13 mouse cellular contexts compared by ENCODE assay signal in the genomic region with DNA sequence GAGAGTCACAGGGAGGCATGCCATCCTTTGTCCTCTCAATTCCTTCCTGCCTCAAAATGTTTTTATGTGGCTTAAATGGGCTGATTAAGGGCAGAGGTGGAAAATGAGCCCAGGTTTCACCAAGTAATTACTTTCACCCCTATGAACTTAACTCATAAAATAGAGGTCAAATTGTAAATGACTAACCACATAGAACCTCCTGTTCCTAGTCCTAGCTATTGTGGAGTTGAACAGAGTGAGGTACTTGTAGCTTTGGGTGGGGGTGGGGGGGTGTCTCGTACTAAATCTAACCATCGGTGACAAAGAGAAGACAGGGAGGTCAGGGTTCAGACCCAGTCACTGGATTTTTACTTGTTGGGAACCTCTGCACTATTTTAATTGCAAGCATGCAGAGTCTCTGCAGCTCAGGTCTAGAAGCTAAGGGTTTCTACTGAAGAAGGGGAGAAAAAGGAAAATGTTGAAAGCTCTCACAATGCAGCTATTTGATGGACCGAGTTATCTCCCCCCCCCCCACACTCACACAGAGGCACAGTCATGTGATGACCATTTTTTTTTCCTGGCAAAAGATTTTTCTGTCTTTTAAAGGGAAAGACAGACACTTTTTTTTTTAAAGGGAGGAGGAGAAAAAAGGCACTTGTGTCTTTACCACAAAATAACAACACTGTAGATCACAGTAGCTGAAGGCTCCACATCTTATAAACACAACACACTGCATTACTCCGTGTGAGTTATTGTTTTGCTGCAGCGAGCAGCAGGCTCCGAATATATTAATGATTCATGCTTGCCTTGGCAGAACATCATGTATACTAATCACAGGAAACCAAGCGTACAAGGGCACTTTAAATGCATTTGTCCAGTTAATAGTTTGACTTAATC.
DNase-seq lines count a peak whose midpoint lies in the region; ATAC-seq and TF ChIP-seq lines count a peak whose summit lies in the region.
"Had no signal": no experiment of that assay in that cellular context is flagged by ENCODE, and none has a peak within 500 bp of the region (broad histone marks: within the 10 kb centered on the region; RNA-seq: fewer than 3 reads in every experiment).

No protein-coding gene starts in this region.

- no peak overlapping the region for H3K27ac ChIP-seq in hindbrain, embryonic 12.5 days
- H3K27ac ChIP-seq in limb, embryonic 12.5 days = no peak overlapping the region

- no peaks in the 10 kb centered on the region for H3K27me3 ChIP-seq in hindbrain, embryonic 12.5 days
- peaks cover 14% of the 10 kb centered on the region for H3K27me3 ChIP-seq in limb, embryonic 12.5 days

- WGBS in hindbrain, embryonic 12.5 days = 32% methylated on average over 7 of the region's 7 CpGs
- 41% methylated on average over 7 of the region's 7 CpGs for WGBS in limb, embryonic 12.5 days

- no peak overlapping the region for H3K9ac ChIP-seq in hindbrain, embryonic 12.5 days
- no peak overlapping the region for H3K9ac ChIP-seq in limb, embryonic 12.5 days (replicated peaks)
- H3K9ac ChIP-seq: lung, embryonic 14.5 days had no signal

- H3K36me3 ChIP-seq in hindbrain, embryonic 12.5 days = no peaks in the 10 kb centered on the region
- H3K36me3 ChIP-seq in limb, embryonic 12.5 days = no peaks in the 10 kb centered on the region

- H3K9me3 ChIP-seq in hindbrain, embryonic 12.5 days (replicated peaks) = no peaks in the 10 kb centered on the region
- no peaks in the 10 kb centered on the region for H3K9me3 ChIP-seq in limb, embryonic 12.5 days

- no peak for ATAC-seq in hindbrain, embryonic 12.5 days (ENCODE audit: low FRiP score)
- peak; percentile 38; the same call in 1 of the 2 replicates for ATAC-seq in limb, embryonic 12.5 days (ENCODE audit: insufficient number of reproducible peaks, insufficient read depth, low FRiP score, low TSS enrichment, low read depth)
- ATAC-seq in activated CD4-positive, CD25-positive, alpha-beta regulatory T cell, adult 4 months = no peak

- TF ChIP-seq POLR2A in brain, embryonic 14.5 days (IDR thresholded peaks at IDR 0.05; ENCODE audit: borderline replicate concordance, extremely low read depth, insufficient read depth, insufficient read length, poor library complexity, severe bottlenecking) = no peak

- no peak overlapping the region for H3K4me3 ChIP-seq in hindbrain, embryonic 12.5 days
- H3K4me3 ChIP-seq in limb, embryonic 12.5 days (replicated peaks) = no peak overlapping the region
- H3K4me3 ChIP-seq: erythroblast, embryonic 14.5 days had no signal

- TF ChIP-seq CTCF in brain, embryonic 14.5 days (IDR thresholded peaks at IDR 0.05; ENCODE audit: borderline replicate concordance, extremely low read depth, insufficient read depth, insufficient read length) = no peak

- H3K4me1 ChIP-seq in hindbrain, embryonic 12.5 days = peaks cover 13% of the 10 kb centered on the region; the same call in 1 of the 2 replicates
- peaks cover 26% of the 10 kb centered on the region for H3K4me1 ChIP-seq in limb, embryonic 12.5 days (replicated peaks)

- peak overlapping the region; percentile 11; the same call in 1 of the 2 replicates for H3K4me2 ChIP-seq in hindbrain, embryonic 12.5 days (replicated peaks)
- H3K4me2 ChIP-seq in limb, embryonic 12.5 days = no peak overlapping the region
- H3K4me2 ChIP-seq: lung, embryonic 14.5 days had no signal

- peak; percentile 45 for DNase-seq in kidney, adult 9 months
- DNase-seq in kidney, postnatal 25 days = no peak
- DNase-seq in brain, embryonic 14.5 days (ENCODE audit: low read depth) = peak; percentile 21
- no peak for DNase-seq in adrenal gland, adult 18-20 months (ENCODE audit: low spot score in 2 of 2)
- DNase-seq in thymus, postnatal 25 days = no peak
- DNase-seq: cerebellum, postnatal 36 days; heart, adult 18-20 months; lung, embryonic 14.5 days; right cerebral cortex, postnatal 4 days had no signal

Comparison
In these comparisons a context has a peak if more than half of its experiments do, and no peak if none do; other contexts are left out.
1. DNase-seq: peak in kidney, adult 9 months (single experiment) and brain, embryonic 14.5 days (single experiment); none in kidney, postnatal 25 days (0 of 2), adrenal gland, adult 18-20 months (0 of 2) and thymus, postnatal 25 days (single experiment).